8 mouse cellular contexts compared by ENCODE assay signal in genomic region chr5:144223503-144223862, GRCm38 (mm10). TPM values are rescaled to one million over a fixed set of nuclear protein-coding genes. Genes with fewer than 3 reads are reported as not detected.
DNase-seq lines count a peak whose midpoint lies in the region; ATAC-seq and TF ChIP-seq lines count a peak whose summit lies in the region.

TSS of gene Tecpr1 (minus strand) at chr5:144223615.

- H3K9me3 ChIP-seq in embryonic facial prominence, embryonic 14.5 days (ENCODE audit: control insufficient read depth, low read length): no peaks in the 10 kb centered on the region
- no peaks in the 10 kb centered on the region for H3K9me3 ChIP-seq in limb, embryonic 13.5 days
- H3K9me3 ChIP-seq in midbrain, embryonic 16.5 days (replicated peaks; ENCODE audit: control insufficient read depth, low read length, poor library complexity, severe bottlenecking): no peaks in the 10 kb centered on the region

- no peaks in the 10 kb centered on the region for H3K36me3 ChIP-seq in embryonic facial prominence, embryonic 14.5 days (ENCODE audit: control insufficient read depth, insufficient read depth, low read length)
- H3K36me3 ChIP-seq in heart, adult 2 months (ENCODE audit: control insufficient read depth, insufficient read depth, low read length): no peaks in the 10 kb centered on the region
- no peaks in the 10 kb centered on the region for H3K36me3 ChIP-seq in limb, embryonic 13.5 days
- no peaks in the 10 kb centered on the region for H3K36me3 ChIP-seq in midbrain, embryonic 16.5 days (ENCODE audit: control insufficient read depth, insufficient read depth, low read length)

- H3K4me1 ChIP-seq in embryonic facial prominence, embryonic 14.5 days (ENCODE audit: control insufficient read depth, insufficient read depth, low read length): peaks cover 9% of the 10 kb centered on the region
- H3K4me1 ChIP-seq in heart, adult 2 months (ENCODE audit: control insufficient read depth, insufficient read depth, low read length): peaks cover 10% of the 10 kb centered on the region
- H3K4me1 ChIP-seq in limb, embryonic 13.5 days: peaks cover 21% of the 10 kb centered on the region
- H3K4me1 ChIP-seq in midbrain, embryonic 16.5 days (ENCODE audit: control insufficient read depth, insufficient read depth, low read length): peaks cover 18% of the 10 kb centered on the region

- WGBS in embryonic facial prominence, embryonic 14.5 days: under 1% methylated on average over 26 of the region's 37 CpGs
- under 1% methylated on average over 37 of the region's 37 CpGs for WGBS in heart, adult 2 months
- WGBS in limb, embryonic 13.5 days: 0% methylated on average over 37 of the region's 37 CpGs
- WGBS in midbrain, embryonic 16.5 days: 0% methylated on average over 36 of the region's 37 CpGs

- TF ChIP-seq POLR2A in heart, adult 2 months (IDR thresholded peaks at IDR 0.05; ENCODE audit: insufficient read depth, low read depth, low read length): peak; percentile 89

- 0 out of 2 replicates have a peak, but pooled peaks have one; percentile 39 for TF ChIP-seq EP300 in heart, adult 2 months (IDR thresholded peaks at IDR 0.05; ENCODE audit: insufficient read depth, low read depth, low read length)

- peak; percentile 36 for TF ChIP-seq CTCF in heart, adult 2 months (IDR thresholded peaks at IDR 0.05)

- H3K79me2 ChIP-seq in heart, adult 2 months (replicated peaks; ENCODE audit: control insufficient read depth, insufficient read depth, low read length): no peaks in the 10 kb centered on the region; the same call in 1 of the 2 replicates

- peak within 1 kb of the TSS; percentile 73 for H3K9ac ChIP-seq in embryonic facial prominence, embryonic 14.5 days (ENCODE audit: low read depth, low read length)
- H3K9ac ChIP-seq in heart, adult 2 months (ENCODE audit: low read depth, low read length): peak within 1 kb of the TSS; percentile 82
- H3K9ac ChIP-seq in limb, embryonic 13.5 days: peak within 1 kb of the TSS; percentile 81
- H3K9ac ChIP-seq in midbrain, embryonic 16.5 days (ENCODE audit: low read depth, low read length): peak within 1 kb of the TSS; percentile 85

- ATAC-seq in embryonic facial prominence, embryonic 14.5 days (ENCODE audit: low read depth): peak; percentile 98
- peak; percentile 97 for ATAC-seq in limb, embryonic 13.5 days (ENCODE audit: low FRiP score, low read depth)
- ATAC-seq in midbrain, embryonic 16.5 days: peak; percentile 96

- intact Hi-C loops in heart, adult 2 months (cut with DNase I): loop anchor here (1.0 kb wide), 1 partner anchor 32 kb away; no protein-coding TSS in a partner anchor

- peak; percentile 96 for DNase-seq in 3T3-L1 (ENCODE audit: low read depth, low spot score)
- DNase-seq in adrenal gland, postnatal 4 days (ENCODE audit: low spot score in 2 of 2): peak; percentile 82 to 87
- DNase-seq in embryonic facial prominence, embryonic 14.5 days (ENCODE audit: low spot score): peak; percentile 98
- peak; percentile 95 to 97 for DNase-seq in heart, adult 2 months
- peak; percentile 96 for DNase-seq in kidney, adult 8-10 months
- DNase-seq in spleen, postnatal 10 days (ENCODE audit: low spot score in 2 of 2): peak; percentile 77 to 91

- H3K4me2 ChIP-seq in embryonic facial prominence, embryonic 14.5 days (ENCODE audit: low read depth, low read length): peak within 1 kb of the TSS; percentile 89
- H3K4me2 ChIP-seq in limb, embryonic 13.5 days (replicated peaks): peak within 1 kb of the TSS; percentile 89
- H3K4me2 ChIP-seq in midbrain, embryonic 16.5 days (ENCODE audit: low read length): peak within 1 kb of the TSS; percentile 89

- H3K27ac ChIP-seq in embryonic facial prominence, embryonic 14.5 days (replicated peaks; ENCODE audit: low read depth, low read length): peak within 1 kb of the TSS; percentile 76
- peak within 1 kb of the TSS; percentile 89 for H3K27ac ChIP-seq in heart, adult 2 months
- peak within 1 kb of the TSS; percentile 63; the same call in 1 of the 2 replicates for H3K27ac ChIP-seq in limb, embryonic 13.5 days
- H3K27ac ChIP-seq in midbrain, embryonic 16.5 days (ENCODE audit: low read length): peak within 1 kb of the TSS; percentile 68

- H3K27me3 ChIP-seq in embryonic facial prominence, embryonic 14.5 days (replicated peaks; ENCODE audit: control insufficient read depth, insufficient read depth, low read length): no peaks in the 10 kb centered on the region
- H3K27me3 ChIP-seq in heart, adult 2 months (ENCODE audit: control insufficient read depth, insufficient read depth, low read length): no peaks in the 10 kb centered on the region
- no peaks in the 10 kb centered on the region for H3K27me3 ChIP-seq in limb, embryonic 13.5 days
- no peaks in the 10 kb centered on the region for H3K27me3 ChIP-seq in midbrain, embryonic 16.5 days (ENCODE audit: control insufficient read depth, insufficient read depth, low read depth, low read length)

- H3K4me3 ChIP-seq in embryonic facial prominence, embryonic 14.5 days (ENCODE audit: low read depth, low read length): peak within 1 kb of the TSS; percentile 67
- peak within 1 kb of the TSS; percentile 92 for H3K4me3 ChIP-seq in heart, adult 2 months
- H3K4me3 ChIP-seq in limb, embryonic 13.5 days: peak within 1 kb of the TSS; percentile 73
- peak within 1 kb of the TSS; percentile 49 for H3K4me3 ChIP-seq in midbrain, embryonic 16.5 days (ENCODE audit: low read depth, low read length)

RNA-seq across cellular contexts. Expression of gene Tecpr1, which starts in this region (rescaled TPM):
- 10 to 100 TPM; 68.5 to 70.9 TPM for total RNA-seq in adrenal gland, postnatal 4 days (2021)
- polyA plus RNA-seq in embryonic facial prominence, embryonic 14.5 days (2014; fragmentation: Nextera tagmentation; extraction: Ambion mirVana): 19.3 and 20.6 TPM in 2 replicates
- total RNA-seq in heart, adult 2 months (2021): 10 to 100 TPM; 24.2 to 27.6 TPM
- 33.7 and 34.9 TPM in 2 replicates for polyA plus RNA-seq in heart, adult 2 months (2012; rRNA removed)
- polyA plus RNA-seq in limb, embryonic 13.5 days (2015; fragmentation: Nextera tagmentation; extraction: Ambion mirVana): 26.3 and 27.0 TPM in 2 replicates
- 46.1 and 48.2 TPM in 2 replicates for polyA plus RNA-seq in midbrain, embryonic 16.5 days (2015; fragmentation: Nextera tagmentation; extraction: Ambion mirVana)

Comparison
In these comparisons a context has a peak if more than half of its experiments do, and no peak if none do; other contexts are left out.
1. Peak in every context shown above with its lines: DNase-seq, ATAC-seq, H3K4me3 ChIP-seq and H3K27ac ChIP-seq.